Mouse (Mus musculus): ENCODE data around the gene Cebpe.

GRCm38 (mm10) chr14:54734004-54734403, 22.0 kb upstream of the Cebpe start:
- TF ChIP-seq MAX (IDR thresholded peaks at IDR 0.05; ENCODE audit: low read length) (no peak), ZC3H11A (IDR thresholded peaks at IDR 0.05; ENCODE audit: low read depth, low read length) (no peak), EP300 (IDR thresholded peaks at IDR 0.05; ENCODE audit: low read depth in 1 of 2, low read length in 2 of 2) (no peak), CTCF (IDR thresholded peaks at IDR 0.05 in 2 of 3, conservative IDR thresholded peaks at IDR 0.05 in 1 of 3; ENCODE audit: control insufficient read depth in 1 of 3, insufficient read depth in 1 of 3, low read depth in 2 of 3, low read length in 3 of 3, poor library complexity in 1 of 3, severe bottlenecking in 1 of 3) (no peak), POLR2A (IDR thresholded peaks at IDR 0.05; ENCODE audit: control insufficient read depth in 1 of 2, insufficient read depth in 1 of 2, low read depth in 1 of 2, low read length in 2 of 2, poor library complexity in 1 of 2) (no peak), USF1 (IDR thresholded peaks at IDR 0.05; ENCODE audit: low read depth, low read length) (no peak), UBTF (IDR thresholded peaks at IDR 0.05; ENCODE audit: borderline replicate concordance, insufficient read depth, low read depth, low read length) (no peak), GATA1 (IDR thresholded peaks at IDR 0.05; ENCODE audit: low read depth, low read length) (no peak), CHD1 (IDR thresholded peaks at IDR 0.05; ENCODE audit: low read depth, low read length) (no peak), E2F4 (IDR thresholded peaks at IDR 0.05; ENCODE audit: borderline replicate concordance, low read depth, low read length) (no peak), USF2 (IDR thresholded peaks at IDR 0.05; ENCODE audit: borderline replicate concordance in 1 of 2, insufficient read depth in 1 of 2, low read depth in 1 of 2, low read length in 2 of 2) (no peak), MAFK (IDR thresholded peaks at IDR 0.05; ENCODE audit: borderline replicate concordance, low read depth, low read length) (no peak)
